Mouse (Mus musculus) hindbrain, postnatal 0 days (tissue): ENCODE results near the gene Gtsf1l. TPM values are rescaled to one million over a fixed set of nuclear protein-coding genes. Genes with fewer than 3 reads are reported as not detected.
"Not testable (repeated sequence)": the region's sequence is repeated elsewhere in the genome, so short reads cannot be mapped to it uniquely, and the experiment has no call there.

Experiments
- ATAC-seq: fragments of 200-750 bp; cut with Nextera tagmentation; 2 replicates; pipeline ENCODE4 v1.8.0; 2017; ENCODE audit warnings: mild to moderate bottlenecking, moderate TSS enrichment, moderate library complexity
- DNase-seq: peaks from one replicate; pipeline ENCODE4 v3.0.0-alpha.2; 2015; ENCODE audit warnings: low spot score
- H3K27ac ChIP-seq: fragments of 300-500 bp; sonication (generic); 2 replicates; pipeline ENCODE4 v1.5.1; 2014; ENCODE audit warnings: mild to moderate bottlenecking
- H3K27me3 ChIP-seq: fragments of 300-500 bp; sonication (generic); 2 replicates; pipeline ENCODE4 v1.6.1; 2014; ENCODE audit warnings: low read length, mixed read lengths; ENCODE audit not compliant: insufficient read depth
- H3K36me3 ChIP-seq: fragments of 300-500 bp; sonication (generic); 2 replicates; pipeline ENCODE4 v1.6.1; 2014; ENCODE audit warnings: low read length, mixed read lengths; ENCODE audit not compliant: insufficient read depth
- H3K4me1 ChIP-seq: fragments of 300-500 bp; sonication (generic); 2 replicates; pipeline ENCODE4 v1.6.1; 2014; ENCODE audit warnings: antibody characterized with exemption, low read length, mixed read lengths; ENCODE audit not compliant: insufficient read depth
- H3K4me2 ChIP-seq: fragments of 300-500 bp; sonication (generic); 2 replicates; pipeline ENCODE4 v1.6.1; 2014; ENCODE audit warnings: low read depth, mild to moderate bottlenecking, low read length, moderate library complexity, mixed read lengths
- H3K4me3 ChIP-seq: fragments of 300-500 bp; sonication (generic); 2 replicates; pipeline ENCODE4 v1.5.1; 2014; ENCODE audit warnings: low read length
- H3K9ac ChIP-seq: fragments of 300-500 bp; sonication (generic); replicated peaks from 2 replicates; pipeline ENCODE4 v1.6.1; 2014; ENCODE audit warnings: mild to moderate bottlenecking, low read length, moderate library complexity, mixed read lengths
- H3K9me3 ChIP-seq: fragments of 300-500 bp; sonication (generic); 2 replicates; pipeline ENCODE4 v1.6.1; 2016; ENCODE audit warnings: low read length, mixed read lengths
- CTCF ChIP-seq: IDR thresholded peaks from 2 replicates; pipeline ENCODE4 v1.5.1; 2016; ENCODE audit warnings: antibody characterized with exemption, control low read depth, low read depth
- WGBS: fragments of 180-500 bp; shearing (Covaris S2); extraction: QIAGEN DNeasy Blood & Tissue Kit; methylation state at CpG from one replicate; pipeline ENCODE4 v1.1.7; 2014; 5-methylcytosine and 5-hydroxymethylcytosine counted together
- polyA plus RNA-seq: library from polyadenylated mRNA; unstranded; fragments of >200 nt; fragmentation: Nextera tagmentation; extraction: Ambion mirVana; gene quantifications from 2 replicates; pipeline ENCODE4 v1.2.1, GENCODE M21; 2015
- total RNA-seq: library from RNA; depleted of rRNA; stranded (reverse); fragments of >200 nt; gene quantifications from 2 replicates; pipeline ENCODE4 v1.2.3, GENCODE M21; 2014

Gene Gtsf1l
- total and polyA plus RNA-seq, 2 experiments from 2014 or later, result not detected

DNA sequence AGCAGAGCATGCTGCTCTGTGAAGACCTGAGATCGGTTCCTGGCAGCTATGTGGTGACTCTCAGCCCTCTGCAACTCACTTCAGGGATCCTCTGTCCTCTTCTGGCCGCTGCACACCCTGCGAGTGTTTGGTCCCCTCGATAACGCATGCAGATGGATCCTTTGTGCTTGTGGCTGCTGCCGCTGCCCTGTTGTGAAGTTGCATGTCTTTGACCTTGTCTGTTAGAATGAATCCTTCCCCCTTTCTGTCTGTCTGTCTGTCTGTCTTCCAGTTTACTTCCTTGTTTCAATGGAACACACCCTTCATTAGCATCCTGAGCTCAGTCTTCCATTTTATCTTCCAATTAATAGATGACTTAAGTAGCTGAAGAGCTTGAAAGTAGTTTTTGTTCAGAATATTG lies 21.3 kb downstream of the Gtsf1l start:
- TF ChIP-seq CTCF, result no peak
- 85% methylated on average over 6 of the region's 6 CpGs for WGBS
- no peak overlapping the region for H3K4me3 ChIP-seq
- H3K36me3 ChIP-seq, result no peaks in the 10 kb centered on the region
- H3K27ac ChIP-seq, result no peak overlapping the region
- no peak for ATAC-seq
- H3K4me1 ChIP-seq, result no peaks in the 10 kb centered on the region
- no peak overlapping the region for H3K4me2 ChIP-seq
- H3K9ac ChIP-seq, result no peak overlapping the region
- H3K27me3 ChIP-seq, result no peaks in the 10 kb centered on the region
- no peak for DNase-seq
- H3K9me3 ChIP-seq, result no peaks in the 10 kb centered on the region

DNA sequence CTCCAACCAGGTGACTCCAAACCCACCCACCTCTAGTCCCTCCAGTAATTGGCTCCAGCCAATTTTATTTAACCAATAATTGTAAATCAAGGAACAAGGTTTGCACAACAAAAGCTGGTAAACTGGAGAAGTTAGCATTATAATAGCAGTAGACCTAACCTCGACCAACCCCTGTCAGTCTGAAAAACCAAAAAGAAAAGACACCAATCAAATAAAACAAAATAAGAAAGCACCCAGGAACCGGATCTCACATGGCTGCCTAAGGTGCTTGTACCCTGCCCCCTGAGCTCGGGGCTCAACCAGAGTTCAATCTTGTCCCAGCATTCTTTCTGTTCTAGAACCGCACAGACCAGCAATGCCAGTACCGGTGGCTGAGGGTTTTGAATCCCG lies 25.5 kb downstream of the Gtsf1l start:
- H3K4me1 ChIP-seq, result no peaks in the 10 kb centered on the region
- H3K27ac ChIP-seq, result no peak overlapping the region
- no peaks in the 10 kb centered on the region for H3K27me3 ChIP-seq
- WGBS, result 78% methylated on average over 6 of the region's 6 CpGs
- H3K9me3 ChIP-seq, result no peaks in the 10 kb centered on the region
- no peak overlapping the region for H3K9ac ChIP-seq
- TF ChIP-seq CTCF, result no peak
- H3K36me3 ChIP-seq, result no peaks in the 10 kb centered on the region
- H3K4me3 ChIP-seq, result no peak overlapping the region
- no peak overlapping the region for H3K4me2 ChIP-seq
- DNase-seq (no peak), ATAC-seq (no peak)

DNA sequence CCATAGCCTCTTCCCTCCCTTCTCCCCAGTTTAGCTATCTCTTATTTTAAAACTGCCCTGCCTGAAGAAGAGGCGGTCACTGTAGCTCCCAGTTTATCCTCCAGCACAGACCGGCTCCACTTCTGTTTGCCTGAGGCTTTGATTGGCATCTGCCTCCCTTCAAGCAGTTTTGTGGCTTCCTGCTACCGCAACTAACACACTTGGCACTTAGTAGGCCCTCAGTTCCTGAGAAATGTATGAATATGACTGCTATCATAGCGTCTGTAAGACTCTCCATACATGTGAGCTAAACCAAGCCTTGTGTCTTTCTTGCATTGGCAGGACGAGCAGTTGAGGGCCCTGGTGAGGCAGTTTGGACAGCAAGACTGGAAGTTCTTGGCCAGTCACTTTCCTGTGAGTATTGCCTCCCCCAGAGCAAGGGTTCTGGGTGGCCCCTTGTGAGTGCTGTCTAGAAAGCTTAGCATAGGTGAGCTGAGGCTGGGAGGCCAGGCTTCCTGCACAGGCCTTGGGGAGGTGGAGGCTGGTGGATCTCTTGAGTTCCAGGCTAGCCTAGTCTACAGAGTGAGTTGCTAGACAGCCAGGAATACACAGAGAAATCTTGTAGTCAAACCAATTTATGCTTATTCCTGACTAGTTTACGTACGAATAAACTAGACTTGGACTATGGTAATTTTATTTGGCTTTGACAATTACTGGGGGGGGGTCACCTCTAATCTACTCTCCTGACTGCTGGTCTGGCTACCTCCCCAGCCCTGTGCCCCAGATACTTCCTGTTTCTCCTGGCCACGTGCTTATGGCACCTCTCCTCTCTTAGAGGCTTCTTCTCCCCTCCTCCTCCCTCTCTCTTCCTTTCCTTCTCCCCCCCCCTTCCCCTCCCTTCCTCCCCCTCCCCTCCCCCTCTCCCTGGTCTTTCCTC lies 26.2 kb downstream of the Gtsf1l start:
- Histone ChIP-seq H3K4me3 (no peak overlapping the region), H3K27me3 (no peaks in the 10 kb centered on the region), H3K27ac (no peak overlapping the region), H3K4me2 (no peak overlapping the region), H3K9ac (no peak overlapping the region), H3K36me3 (no peaks in the 10 kb centered on the region), H3K4me1 (no peaks in the 10 kb centered on the region), H3K9me3 (no peaks in the 10 kb centered on the region)
- no peak for DNase-seq
- TF ChIP-seq CTCF, result no peak
- 84% methylated on average over 8 of the region's 8 CpGs for WGBS
- no peak for ATAC-seq

DNA sequence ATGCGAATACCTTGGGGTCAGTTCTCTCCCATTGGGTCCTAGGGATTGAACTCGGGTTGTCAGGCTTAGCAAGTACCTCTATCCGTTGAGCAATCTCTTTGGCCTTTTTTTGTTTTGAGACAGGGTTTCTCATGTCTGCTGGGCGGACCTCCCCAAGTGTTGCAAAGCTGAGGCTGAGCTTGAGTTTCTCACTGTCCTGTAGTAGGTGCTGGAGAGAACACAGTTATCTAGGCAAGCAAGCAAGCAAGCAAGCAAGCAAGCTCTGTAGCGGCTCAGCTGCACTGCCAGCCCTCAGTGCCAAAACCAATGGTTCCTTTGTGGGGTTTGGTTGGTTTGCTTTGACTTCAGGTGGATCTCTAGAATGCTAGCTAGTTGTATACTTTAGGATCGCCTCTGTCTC lies 27.0 kb downstream of the Gtsf1l start:
- Histone ChIP-seq H3K4me2 (no peak overlapping the region), H3K9me3 (no peaks in the 10 kb centered on the region), H3K4me3 (no peak overlapping the region), H3K27ac (no peak overlapping the region), H3K4me1 (no peaks in the 10 kb centered on the region), H3K27me3 (no peaks in the 10 kb centered on the region), H3K9ac (no peak overlapping the region), H3K36me3 (no peaks in the 10 kb centered on the region)
- 81% methylated on average over 6 of the region's 6 CpGs for WGBS
- DNase-seq (no peak), ATAC-seq (no peak)
- no peak for TF ChIP-seq CTCF

DNA sequence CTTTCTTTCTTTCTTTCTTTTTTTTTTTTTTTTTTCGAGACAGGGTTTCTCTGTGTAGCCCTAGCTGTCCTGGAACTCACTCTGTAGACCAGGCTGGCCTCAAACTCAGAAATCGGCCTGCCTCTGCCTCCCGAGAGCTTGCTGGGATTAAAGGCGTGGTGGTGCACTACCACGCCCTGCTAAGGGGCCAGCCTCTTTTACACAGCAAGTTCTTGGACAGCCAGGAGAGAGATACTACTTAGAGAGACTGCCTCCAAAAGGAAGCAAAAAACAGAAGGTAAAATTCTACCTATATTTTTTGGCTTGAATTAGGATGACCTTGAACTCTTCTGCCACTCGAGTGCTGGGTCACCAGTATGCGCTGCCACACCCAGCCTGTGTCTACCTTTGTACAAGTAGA lies 28.7 kb downstream of the Gtsf1l start:
- not testable (repeated sequence) for H3K36me3 ChIP-seq, H3K4me2 ChIP-seq, DNase-seq, H3K9ac ChIP-seq, ATAC-seq, H3K27me3 ChIP-seq, H3K4me1 ChIP-seq, H3K9me3 ChIP-seq, H3K4me3 ChIP-seq, H3K27ac ChIP-seq
- WGBS, result 95% methylated on average over 6 of the region's 7 CpGs

DNA sequence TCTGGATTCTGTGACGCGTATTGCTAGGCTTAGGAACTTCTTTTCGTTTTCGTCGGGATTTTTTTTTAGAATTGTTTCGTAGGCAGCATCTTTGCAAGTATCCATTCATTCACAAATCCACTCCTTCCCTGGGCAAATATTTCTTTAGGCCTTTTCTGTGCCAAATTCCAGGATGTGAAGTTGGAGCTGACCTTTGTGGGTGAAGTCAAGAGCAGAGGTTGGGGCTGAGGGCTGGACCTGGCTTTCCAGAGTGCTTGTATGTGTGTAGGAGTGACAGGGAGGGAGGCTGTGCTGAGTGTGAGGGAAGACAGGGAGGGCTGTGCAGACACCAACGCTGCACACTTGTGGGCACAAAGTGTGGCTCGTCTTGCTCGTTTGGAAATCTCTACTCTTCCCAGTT lies 31.1 kb downstream of the Gtsf1l start:
- Histone ChIP-seq H3K9me3 (no peaks in the 10 kb centered on the region), H3K4me1 (no peaks in the 10 kb centered on the region), H3K27me3 (no peaks in the 10 kb centered on the region; the same call in 1 of the 2 replicates), H3K36me3 (no peaks in the 10 kb centered on the region), H3K4me3 (no peak overlapping the region), H3K27ac (no peak overlapping the region), H3K4me2 (no peak overlapping the region), H3K9ac (no peak overlapping the region)
- WGBS, result 87% methylated on average over 9 of the region's 9 CpGs
- TF ChIP-seq CTCF, result no peak
- no peak for ATAC-seq
- no peak for DNase-seq

DNA sequence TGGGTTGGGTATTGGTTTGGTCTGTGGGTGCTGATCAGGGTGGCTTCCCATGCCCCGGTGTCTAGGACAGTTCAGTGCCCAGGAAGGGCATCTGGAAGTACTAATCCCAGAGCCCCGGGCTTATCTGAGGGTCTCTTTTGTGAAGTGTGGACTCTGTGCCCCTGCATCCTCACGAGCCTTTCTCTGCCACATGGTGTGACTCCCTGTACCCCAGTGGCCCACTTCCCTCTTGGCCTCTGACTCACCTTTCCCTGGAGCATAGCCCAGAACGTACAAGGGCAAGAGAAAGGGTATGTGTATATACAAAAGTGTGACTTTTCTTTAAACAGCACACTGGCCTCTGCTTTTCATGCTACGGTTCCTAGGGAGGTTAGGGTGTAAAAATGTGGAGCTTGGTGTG lies 31.9 kb downstream of the Gtsf1l start:
- Histone ChIP-seq H3K27ac (no peak overlapping the region), H3K4me3 (peak overlapping the region; percentile 65; the same call in 1 of the 2 replicates), H3K9ac (no peak overlapping the region; the same call in 1 of the 2 replicates), H3K27me3 (no peaks in the 10 kb centered on the region; the same call in 1 of the 2 replicates), H3K4me2 (peak overlapping the region; percentile 100), H3K9me3 (no peaks in the 10 kb centered on the region), H3K36me3 (no peaks in the 10 kb centered on the region), H3K4me1 (no peaks in the 10 kb centered on the region)
- 43% methylated on average over 5 of the region's 5 CpGs for WGBS
- DNase-seq, result no peak
- no peak for ATAC-seq
- no peak for TF ChIP-seq CTCF
